Mouse (Mus musculus): ENCODE measurements around the gene Wdr11. TPM values are rescaled to one million over a fixed set of nuclear protein-coding genes. Genes with fewer than 3 reads are reported as not detected.
A peak's percentile ranks its signal among the peaks of the same experiment; 100 is the strongest.

Wdr11 gene
- polyA plus RNA-seq, 1 experiment from 2014 or later: 49.2 TPM

DNA sequence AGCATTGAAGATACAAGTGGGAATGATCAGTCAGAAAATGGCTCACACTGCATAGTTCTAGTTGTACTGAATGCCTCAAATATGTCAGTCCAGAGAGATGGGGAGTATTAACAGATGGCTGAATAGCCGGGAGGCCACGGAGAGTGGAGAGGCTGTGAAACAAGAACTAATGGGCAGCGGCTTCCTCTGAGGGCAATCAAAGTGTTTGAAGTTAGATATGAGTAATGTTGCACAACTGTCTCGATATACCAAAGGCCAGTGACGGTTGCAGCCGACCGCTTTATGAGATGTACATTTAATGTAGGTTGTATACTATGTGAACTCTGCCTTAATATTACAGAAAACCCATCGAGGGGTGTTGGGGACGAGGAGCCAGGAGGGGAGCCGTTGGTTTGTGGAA is 78.6 kb downstream of the Wdr11 start:
- H3K4me2 ChIP-seq (replicated peaks): no peak overlapping the region
- no peak overlapping the region for H3K9ac ChIP-seq
- no peaks in the 10 kb centered on the region for H3K9me3 ChIP-seq
- no peaks in the 10 kb centered on the region; the same call in 1 of the 2 replicates for H3K4me1 ChIP-seq
- no peak for ATAC-seq (ENCODE audit: insufficient number of reproducible peaks, insufficient read depth, low FRiP score, low TSS enrichment)
- H3K4me3 ChIP-seq: no peak overlapping the region
- 82% methylated on average over 10 of the region's 10 CpGs for WGBS
- no peaks in the 10 kb centered on the region for H3K27me3 ChIP-seq
- H3K36me3 ChIP-seq: no peaks in the 10 kb centered on the region
- H3K27ac ChIP-seq: no peak overlapping the region

- Histone ChIP-seq H3K9me3 (no peaks in the 10 kb centered on the region), H3K4me2 (replicated peaks) (no peak overlapping the region), H3K9ac (no peak overlapping the region), H3K4me1 (no peaks in the 10 kb centered on the region; the same call in 1 of the 2 replicates), H3K27me3 (no peaks in the 10 kb centered on the region), H3K36me3 (no peaks in the 10 kb centered on the region), H3K4me3 (no peak overlapping the region), H3K27ac (no peak overlapping the region)
- no peak for ATAC-seq (ENCODE audit: insufficient number of reproducible peaks, insufficient read depth, low FRiP score, low TSS enrichment)
- WGBS: 83% methylated on average over 18 of the region's 18 CpGs
Observed at GRCm38 (mm10) chr7:129671675-129672651, 80.3 kb downstream of the Wdr11 start.

DNA sequence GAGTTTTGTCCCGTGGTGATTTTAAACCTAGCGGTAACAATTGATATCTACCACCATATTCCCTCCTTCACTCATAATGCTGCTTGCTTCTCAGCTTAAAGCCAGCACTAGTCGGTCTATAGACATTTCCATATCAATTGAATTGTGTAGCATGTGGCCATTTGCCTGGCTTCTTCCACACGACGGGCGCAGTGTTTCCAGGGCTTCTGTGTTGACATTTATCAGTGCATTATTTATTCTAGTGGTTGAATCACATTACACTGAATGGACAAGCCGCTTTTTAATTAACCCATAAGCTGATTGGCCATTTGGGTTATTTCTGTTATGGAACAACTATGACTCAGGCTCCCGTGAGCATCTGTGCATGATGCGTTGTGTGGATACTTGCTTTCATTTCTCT is 82.1 kb downstream of the Wdr11 start:
- Histone ChIP-seq H3K9me3 (no peaks in the 10 kb centered on the region), H3K36me3 (no peaks in the 10 kb centered on the region), H3K27me3 (no peaks in the 10 kb centered on the region), H3K4me1 (no peaks in the 10 kb centered on the region), H3K4me2 (replicated peaks) (no peak overlapping the region), H3K4me3 (no peak overlapping the region), H3K27ac (no peak overlapping the region), H3K9ac (no peak overlapping the region)
- 88% methylated on average over 9 of the region's 9 CpGs for WGBS
- no peak for ATAC-seq (ENCODE audit: insufficient number of reproducible peaks, insufficient read depth, low FRiP score, low TSS enrichment)

DNA sequence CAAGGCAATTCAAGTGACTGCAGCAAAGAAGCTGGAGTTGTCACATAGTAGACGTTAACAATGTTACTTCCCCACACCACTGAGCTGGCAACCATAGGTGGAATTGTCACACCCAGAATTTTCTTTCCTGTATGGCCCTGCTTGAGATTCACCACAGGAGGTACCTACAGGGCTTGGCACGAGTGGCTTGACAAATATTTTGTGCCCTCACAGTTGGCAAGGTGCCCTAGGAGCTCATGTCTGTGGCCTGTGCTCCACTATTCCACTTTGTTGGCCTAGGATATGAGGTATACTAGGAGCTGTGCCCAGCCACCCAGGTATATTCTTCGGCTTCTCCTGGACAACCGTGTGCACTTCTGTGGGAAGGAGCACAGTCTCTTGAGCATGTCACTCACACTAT is 82.9 kb downstream of the Wdr11 start:
- Histone ChIP-seq H3K4me2 (replicated peaks) (no peak overlapping the region), H3K36me3 (no peaks in the 10 kb centered on the region), H3K9me3 (no peaks in the 10 kb centered on the region), H3K27ac (no peak overlapping the region), H3K4me3 (no peak overlapping the region), H3K9ac (no peak overlapping the region), H3K4me1 (no peaks in the 10 kb centered on the region), H3K27me3 (no peaks in the 10 kb centered on the region)
- WGBS: 85% methylated on average over 4 of the region's 4 CpGs
- ATAC-seq (ENCODE audit: insufficient number of reproducible peaks, insufficient read depth, low FRiP score, low TSS enrichment): no peak

DNA sequence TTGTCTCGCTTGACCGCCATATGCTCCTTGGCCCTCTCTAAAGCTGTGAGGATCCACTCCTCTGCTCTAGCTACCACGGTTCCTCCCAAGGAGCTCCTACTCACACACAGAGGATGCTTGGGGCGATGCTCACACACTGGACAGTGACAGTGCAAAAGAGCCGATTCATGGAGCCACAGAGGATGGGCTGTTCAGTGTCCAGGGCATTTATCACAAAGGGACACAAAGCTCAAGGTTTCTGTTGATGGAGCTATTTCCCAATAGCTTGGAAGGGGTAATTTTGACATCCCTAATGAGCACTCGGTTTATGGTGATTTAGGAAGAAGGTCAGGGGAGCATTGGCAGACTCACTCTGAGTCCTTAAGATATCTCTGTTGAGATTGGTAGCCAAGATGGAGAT is 84.2 kb downstream of the Wdr11 start:
- H3K4me1 ChIP-seq: no peaks in the 10 kb centered on the region
- no peak overlapping the region for H3K27ac ChIP-seq
- no peaks in the 10 kb centered on the region for H3K36me3 ChIP-seq
- no peak overlapping the region for H3K9ac ChIP-seq
- H3K27me3 ChIP-seq: no peaks in the 10 kb centered on the region
- WGBS: 90% methylated on average over 6 of the region's 6 CpGs
- no peak for ATAC-seq (ENCODE audit: insufficient number of reproducible peaks, insufficient read depth, low FRiP score, low TSS enrichment)
- no peaks in the 10 kb centered on the region for H3K9me3 ChIP-seq
- no peak overlapping the region for H3K4me2 ChIP-seq (replicated peaks)
- H3K4me3 ChIP-seq: no peak overlapping the region

DNA sequence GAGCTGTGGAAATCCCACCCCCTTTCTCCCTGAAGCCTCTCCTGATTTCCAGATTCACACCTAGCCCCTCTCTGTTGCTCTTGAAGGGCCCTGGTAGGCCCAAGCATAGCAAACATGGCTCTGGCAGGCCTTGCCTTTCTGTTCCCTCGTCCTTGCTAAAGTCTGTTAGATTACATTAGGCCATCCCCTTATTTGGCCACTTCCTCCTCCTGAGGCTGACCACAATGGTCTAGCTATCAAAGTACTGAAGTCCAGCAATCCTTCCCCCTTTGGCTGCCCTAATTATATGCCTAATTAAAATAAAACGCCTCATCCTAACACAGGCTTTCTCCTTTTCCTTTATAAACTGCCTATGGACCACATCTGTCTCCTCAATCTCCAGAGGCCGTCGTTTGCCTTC is 85.5 kb downstream of the Wdr11 start:
- no peak overlapping the region for H3K27ac ChIP-seq
- no peak for ATAC-seq (ENCODE audit: insufficient number of reproducible peaks, insufficient read depth, low FRiP score, low TSS enrichment)

DNA sequence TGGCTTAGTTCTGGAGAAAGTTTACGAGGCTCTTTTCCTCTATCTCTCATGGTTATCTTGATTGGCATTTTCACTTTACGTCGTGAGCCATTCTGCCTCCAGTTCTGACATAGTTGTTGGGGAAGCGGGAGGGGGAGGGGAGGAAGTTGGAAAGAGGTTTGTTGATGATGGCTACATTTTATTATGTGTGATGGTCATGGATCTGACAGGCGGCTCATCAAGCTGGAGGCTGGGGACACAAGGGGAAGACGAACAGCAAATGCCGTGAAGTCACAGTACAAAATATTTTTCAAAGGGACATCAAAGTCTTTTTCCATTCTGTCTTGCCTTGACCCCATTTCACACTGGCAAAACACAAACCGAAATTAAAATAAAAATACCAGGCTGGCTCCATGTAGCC is 86.8 kb downstream of the Wdr11 start:
- Histone ChIP-seq H3K27me3 (no peaks in the 10 kb centered on the region), H3K9ac (no peak overlapping the region), H3K4me1 (no peaks in the 10 kb centered on the region), H3K9me3 (no peaks in the 10 kb centered on the region), H3K4me2 (replicated peaks) (no peak overlapping the region), H3K4me3 (no peak overlapping the region), H3K27ac (no peak overlapping the region), H3K36me3 (no peaks in the 10 kb centered on the region)
- ATAC-seq (ENCODE audit: insufficient number of reproducible peaks, insufficient read depth, low FRiP score, low TSS enrichment): no peak
- 69% methylated on average over 8 of the region's 8 CpGs for WGBS

More for the DNA sequence above, 85.5 kb downstream of the Wdr11 start:
- WGBS: 69% methylated on average over 4 of the region's 4 CpGs
- H3K4me2 ChIP-seq (replicated peaks): no peak overlapping the region
- no peak overlapping the region for H3K9ac ChIP-seq
- H3K27me3 ChIP-seq: no peaks in the 10 kb centered on the region
- H3K4me1 ChIP-seq: no peaks in the 10 kb centered on the region
- no peaks in the 10 kb centered on the region for H3K9me3 ChIP-seq
- no peak overlapping the region for H3K4me3 ChIP-seq
- no peaks in the 10 kb centered on the region for H3K36me3 ChIP-seq

GRCm38 (mm10) chr7:129678972-129679371 is 87.3 kb downstream of the Wdr11 start:
- H3K27ac ChIP-seq: no peak overlapping the region
- 63% methylated on average over 8 of the region's 8 CpGs for WGBS
- no peaks in the 10 kb centered on the region for H3K9me3 ChIP-seq
- no peak overlapping the region for H3K9ac ChIP-seq
- H3K36me3 ChIP-seq: no peaks in the 10 kb centered on the region
- no peak for ATAC-seq (ENCODE audit: insufficient number of reproducible peaks, insufficient read depth, low FRiP score, low TSS enrichment)
- no peak overlapping the region for H3K4me2 ChIP-seq (replicated peaks)
- H3K4me3 ChIP-seq: no peak overlapping the region
- no peaks in the 10 kb centered on the region for H3K4me1 ChIP-seq
- H3K27me3 ChIP-seq: no peaks in the 10 kb centered on the region

- Histone ChIP-seq H3K4me3 (no peak overlapping the region), H3K9me3 (no peaks in the 10 kb centered on the region), H3K4me1 (peaks cover 2% of the 10 kb centered on the region; the same call in 1 of the 2 replicates), H3K9ac (no peak overlapping the region), H3K4me2 (replicated peaks) (no peak overlapping the region), H3K36me3 (no peaks in the 10 kb centered on the region), H3K27me3 (no peaks in the 10 kb centered on the region), H3K27ac (no peak overlapping the region)
- 66% methylated on average over 10 of the region's 10 CpGs for WGBS
- ATAC-seq (ENCODE audit: insufficient number of reproducible peaks, insufficient read depth, low FRiP score, low TSS enrichment): peak; percentile 47; the same call in 1 of the 2 replicates
Observed at GRCm38 (mm10) chr7:129680534-129681210, 89.0 kb downstream of the Wdr11 start.

GRCm38 (mm10) chr7:129682525-129682924 is 90.9 kb downstream of the Wdr11 start:
- Histone ChIP-seq H3K4me2 (replicated peaks) (no peak overlapping the region), H3K9me3 (no peaks in the 10 kb centered on the region), H3K4me3 (no peak overlapping the region), H3K9ac (no peak overlapping the region), H3K27me3 (no peaks in the 10 kb centered on the region), H3K27ac (no peak overlapping the region), H3K4me1 (peaks cover 12% of the 10 kb centered on the region), H3K36me3 (no peaks in the 10 kb centered on the region)
- ATAC-seq (ENCODE audit: insufficient number of reproducible peaks, insufficient read depth, low FRiP score, low TSS enrichment): no peak
- WGBS: 53% methylated on average over 3 of the region's 3 CpGs

- no peaks in the 10 kb centered on the region for H3K9me3 ChIP-seq
- no peak overlapping the region for H3K9ac ChIP-seq
- no peak for ATAC-seq (ENCODE audit: insufficient number of reproducible peaks, insufficient read depth, low FRiP score, low TSS enrichment)
- 83% methylated on average over 5 of the region's 5 CpGs for WGBS
- no peak overlapping the region for H3K27ac ChIP-seq
- H3K4me2 ChIP-seq (replicated peaks): no peak overlapping the region
- H3K4me3 ChIP-seq: no peak overlapping the region
- no peaks in the 10 kb centered on the region for H3K27me3 ChIP-seq
- peaks cover 12% of the 10 kb centered on the region for H3K4me1 ChIP-seq
- no peaks in the 10 kb centered on the region for H3K36me3 ChIP-seq
Observed at GRCm38 (mm10) chr7:129685326-129685725, 93.7 kb downstream of the Wdr11 start.

Data from embryonic facial prominence, embryonic 12.5 days (tissue).